Mouse (Mus musculus): Measurements from ENCODE around the gene Gm12355.
A peak's percentile ranks its signal among the peaks of the same experiment; 100 is the strongest.

The Gm12355 gene

DNA sequence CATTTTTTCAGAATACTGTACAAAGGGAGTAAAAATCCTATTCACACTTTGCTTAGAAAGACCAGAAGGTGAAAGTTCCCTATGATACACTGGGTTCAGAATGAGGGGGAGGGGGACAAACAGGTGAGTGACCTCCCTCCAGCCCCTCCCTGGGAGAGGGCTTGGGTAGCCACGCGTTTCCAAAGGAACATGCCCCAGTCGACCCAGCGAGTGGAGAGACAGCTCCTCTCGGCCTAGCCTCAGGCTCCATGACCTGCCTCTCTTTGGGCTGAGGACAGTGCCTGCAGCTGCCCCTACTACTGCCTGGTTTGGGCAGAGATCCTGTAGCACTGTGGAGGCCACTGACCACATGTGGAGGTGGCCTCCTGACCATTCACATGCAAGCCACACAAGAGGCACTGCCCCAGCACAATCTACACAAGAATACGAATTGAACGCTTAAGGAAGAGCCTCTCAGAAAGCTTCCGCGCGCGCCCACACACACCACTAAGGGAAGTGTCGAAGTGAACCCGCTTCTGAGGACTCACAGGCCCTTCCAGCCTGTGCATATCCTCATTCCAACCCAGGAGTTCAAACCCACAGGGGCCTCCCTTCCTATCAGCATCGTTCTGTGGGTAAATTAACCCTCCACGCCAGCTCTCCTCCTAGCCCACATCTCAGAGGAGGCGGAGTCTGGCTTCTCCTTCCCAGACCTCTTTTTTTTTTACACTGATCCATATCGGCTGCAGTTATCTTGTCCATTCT, 44.0 kb downstream of the Gm12355 start:
- peak; percentile 57 for DNase-seq (ENCODE audit: low read depth)

DNA sequence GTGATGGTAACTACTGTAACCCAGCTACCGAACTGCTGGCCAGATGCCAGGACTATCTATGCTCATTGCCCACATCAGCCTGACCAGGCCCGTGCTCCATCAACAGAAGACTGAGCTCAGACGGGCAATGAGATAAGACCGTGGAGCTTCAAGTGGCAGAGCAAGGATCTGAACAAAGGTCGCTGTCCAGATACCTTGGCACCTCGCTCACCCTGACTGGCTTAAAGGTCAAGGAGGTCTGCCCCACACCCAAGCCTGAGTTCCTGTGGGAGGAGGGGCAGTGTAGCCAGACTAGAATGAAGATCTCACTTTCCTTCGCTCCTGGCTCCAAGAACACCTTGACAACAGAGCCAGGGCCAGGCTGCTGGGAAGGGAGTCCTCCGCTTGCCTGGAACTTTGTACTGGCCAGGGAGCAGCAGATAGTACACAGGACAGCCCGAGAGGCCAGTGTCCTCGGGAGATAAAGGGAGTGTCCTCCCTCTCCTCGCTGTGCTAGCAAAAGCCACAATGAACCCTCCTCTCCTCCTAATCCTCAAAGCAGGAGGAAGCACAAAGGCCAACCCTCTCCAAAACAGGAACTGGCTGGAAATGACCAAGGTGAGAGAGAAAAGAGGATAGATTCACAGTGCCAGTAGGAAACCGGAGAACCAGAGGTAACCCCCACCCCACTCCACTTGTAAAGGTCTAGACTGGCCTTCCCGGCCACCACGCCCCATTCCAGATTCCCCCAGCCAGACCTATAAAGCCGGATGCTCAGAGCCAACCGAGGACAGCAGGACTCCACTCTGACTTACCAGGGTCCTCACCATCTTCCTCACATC, 45.0 kb downstream of the Gm12355 start:
- peak; percentile 68 for DNase-seq (ENCODE audit: low read depth)

DNA sequence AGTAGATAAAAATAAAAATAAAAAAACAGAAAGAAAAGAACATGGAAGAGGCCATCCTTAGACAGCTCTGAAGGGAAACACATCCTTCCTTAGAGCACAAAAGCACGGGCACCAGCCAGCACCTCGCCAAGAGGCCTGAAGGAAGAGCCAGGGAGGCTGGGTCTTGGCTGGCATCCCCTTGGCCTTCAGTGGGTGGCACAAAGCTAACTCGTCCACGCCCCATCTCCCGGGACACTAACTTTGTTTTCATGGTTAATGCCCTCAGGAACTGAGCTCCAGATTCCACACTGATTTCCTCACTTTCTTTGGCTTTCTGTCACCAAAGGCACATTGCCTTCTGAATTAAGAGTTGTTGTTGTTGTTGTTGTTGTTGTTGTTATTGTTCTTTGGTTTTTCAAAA, 47.7 kb downstream of the Gm12355 start:
- DNase-seq (ENCODE audit: low read depth) = no peak

All from c-Kit-positive CD71-positive TER-119-negative erythroid progenitor cells, embryonic 14.5 days (primary cell).